Mouse (Mus musculus): ENCODE data around the gene Olfr718-ps1. TPM values are rescaled to one million over a fixed set of nuclear protein-coding genes. Genes with fewer than 3 reads are reported as not detected.

Gene Olfr718-ps1
- polyA plus RNA-seq, 3 experiments from 2014 or later, result 0.12 TPM; not detected in 2

DNA sequence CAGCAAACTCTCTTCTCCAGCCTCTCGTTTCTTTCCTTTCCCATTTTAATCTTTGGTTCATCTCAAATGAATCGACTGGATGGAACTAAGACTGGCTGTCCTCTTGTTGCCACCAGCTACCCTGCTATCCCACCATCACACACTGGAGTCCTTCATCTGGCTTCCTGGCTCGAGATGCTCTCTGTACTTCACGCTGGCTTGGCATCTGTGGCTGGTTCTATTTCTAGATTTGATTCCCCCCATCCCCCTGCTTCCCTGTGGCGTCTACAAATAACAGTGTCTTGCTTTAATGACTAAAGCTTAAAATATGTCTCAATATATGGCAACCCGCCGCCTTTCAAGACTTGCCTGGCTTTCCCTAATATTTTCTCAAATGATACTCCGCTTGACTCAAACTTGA is 19.5 kb downstream of the Olfr718-ps1 start:
- ATAC-seq, result no peak

DNA sequence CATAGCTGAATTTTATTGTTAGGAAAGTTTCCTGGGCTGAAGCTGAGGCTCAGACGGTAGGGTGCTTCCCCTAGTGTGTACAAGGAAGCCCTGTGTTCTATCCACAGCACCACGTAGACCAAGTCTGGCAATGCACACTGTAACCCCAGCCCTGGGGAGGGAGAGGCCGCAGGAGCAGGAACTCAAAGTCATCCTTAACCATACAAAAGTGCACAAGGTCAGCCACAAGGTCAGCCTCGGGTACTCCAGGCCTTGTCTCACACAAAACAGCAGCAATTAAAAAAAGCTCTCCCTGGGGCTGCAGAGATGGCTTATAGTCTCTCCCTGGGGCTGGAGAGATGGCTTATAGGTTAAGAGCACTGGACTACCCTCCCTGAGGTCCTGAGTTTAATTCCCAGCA is 20.5 kb downstream of the Olfr718-ps1 start:
- no peak for ATAC-seq

DNA sequence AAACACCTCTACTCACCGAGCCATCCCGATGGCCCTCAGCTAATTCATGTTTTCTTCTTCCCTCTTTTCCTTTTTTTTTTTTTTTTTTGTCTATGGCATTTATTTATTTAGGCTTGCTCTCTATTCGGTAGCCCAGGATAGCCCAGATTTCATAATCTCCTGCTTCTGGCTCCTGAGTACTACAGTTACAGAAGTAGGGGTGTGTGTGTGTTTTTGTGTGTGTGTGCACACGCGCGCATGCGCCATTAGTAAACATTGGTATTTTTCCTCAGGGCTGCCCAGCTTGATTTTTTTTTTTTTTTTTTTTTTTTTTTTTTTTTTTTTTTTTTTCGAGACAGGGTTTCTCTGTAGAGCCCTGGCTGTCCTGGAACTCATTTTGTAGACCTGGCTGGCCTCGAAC is 21.3 kb downstream of the Olfr718-ps1 start:
- ATAC-seq, result no peak

DNA sequence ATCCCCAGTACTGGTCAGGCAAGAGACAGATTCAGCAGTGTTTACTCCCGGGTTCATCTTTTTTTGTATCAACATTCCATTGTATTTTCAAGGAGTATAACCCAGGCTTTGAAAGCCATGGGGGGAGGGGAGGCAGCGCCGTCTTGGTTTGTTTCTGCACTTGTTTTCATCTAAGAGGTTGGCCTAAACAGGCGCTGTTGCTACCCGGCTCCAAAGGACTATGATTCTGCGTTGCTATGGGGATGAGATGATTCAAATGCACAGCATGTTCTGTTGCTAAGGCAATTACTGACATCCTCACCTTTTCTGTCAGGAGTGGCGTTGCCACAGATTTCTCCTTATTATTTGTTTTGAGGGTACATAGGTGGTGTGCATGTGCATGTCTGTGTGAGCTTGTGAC is 21.8 kb downstream of the Olfr718-ps1 start:
- ATAC-seq, result no peak

DNA sequence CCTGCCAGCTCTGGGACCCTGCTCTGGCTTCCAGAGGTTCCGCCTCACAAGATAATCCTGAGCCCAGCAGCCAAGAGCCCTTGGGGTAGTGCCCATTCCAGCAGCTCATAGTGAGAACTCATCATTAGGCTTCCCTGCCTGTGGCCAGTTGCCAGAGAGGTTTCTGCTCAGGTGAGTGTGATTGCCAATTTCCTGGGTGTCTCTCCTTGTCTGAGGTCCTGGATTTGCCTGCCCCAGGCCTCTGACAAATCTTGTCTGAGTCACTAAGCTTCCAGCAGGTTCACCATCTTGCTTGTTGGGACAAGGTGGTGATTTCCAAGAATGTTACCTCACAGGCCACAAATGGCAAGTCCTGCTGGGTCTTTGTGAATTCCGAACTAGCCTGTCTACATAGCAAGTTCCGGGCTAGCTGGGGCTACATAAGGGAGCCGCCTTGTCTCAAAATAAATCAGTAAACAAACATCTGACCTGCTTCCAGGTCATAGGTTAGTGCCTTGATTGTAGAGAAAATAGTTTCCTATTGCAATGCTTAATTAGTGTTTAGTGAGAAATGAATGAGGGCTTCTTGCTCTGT is 22.5 kb downstream of the Olfr718-ps1 start:
- ATAC-seq, result no peak

DNA sequence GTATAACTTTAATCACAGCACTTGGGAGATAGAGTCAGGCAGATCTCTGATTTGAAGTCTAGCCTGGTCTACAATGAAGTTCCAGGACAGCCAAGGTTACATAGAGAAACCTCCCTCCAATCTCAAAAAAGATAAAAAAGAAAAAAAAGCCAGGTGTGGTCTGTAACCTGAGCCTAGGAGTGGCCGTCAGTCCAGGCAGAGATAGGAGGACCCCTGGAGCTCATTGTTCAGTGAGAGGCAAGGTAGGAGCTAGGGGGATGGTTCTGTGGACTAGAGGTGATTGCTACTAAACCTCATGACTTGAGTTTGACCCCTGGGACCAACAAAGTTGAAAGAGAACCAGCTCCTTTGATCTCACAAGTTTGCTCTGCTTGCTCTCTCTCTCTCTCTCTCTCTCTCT is 24.7 kb downstream of the Olfr718-ps1 start:
- ATAC-seq, result no peak

DNA sequence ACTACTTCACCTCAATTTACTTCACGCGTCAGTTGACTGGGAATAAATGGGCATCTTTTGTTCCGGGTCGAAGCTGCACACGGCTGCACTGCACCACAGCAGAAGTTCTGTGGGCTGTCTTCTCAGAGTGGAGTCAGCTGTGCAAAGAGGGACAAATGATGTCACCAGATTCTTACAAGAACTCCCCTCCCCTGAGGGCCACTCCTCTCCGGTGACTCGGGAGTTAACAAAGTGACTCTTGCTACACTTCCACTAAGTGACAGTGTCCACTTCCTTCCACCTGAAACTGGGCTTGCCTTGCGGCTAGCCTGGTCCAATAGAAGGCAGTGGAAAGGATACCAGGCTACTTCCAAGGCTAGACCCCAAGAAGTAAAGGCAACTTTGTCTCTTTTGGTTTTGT is 25.3 kb downstream of the Olfr718-ps1 start:
- ATAC-seq, result no peak

DNA sequence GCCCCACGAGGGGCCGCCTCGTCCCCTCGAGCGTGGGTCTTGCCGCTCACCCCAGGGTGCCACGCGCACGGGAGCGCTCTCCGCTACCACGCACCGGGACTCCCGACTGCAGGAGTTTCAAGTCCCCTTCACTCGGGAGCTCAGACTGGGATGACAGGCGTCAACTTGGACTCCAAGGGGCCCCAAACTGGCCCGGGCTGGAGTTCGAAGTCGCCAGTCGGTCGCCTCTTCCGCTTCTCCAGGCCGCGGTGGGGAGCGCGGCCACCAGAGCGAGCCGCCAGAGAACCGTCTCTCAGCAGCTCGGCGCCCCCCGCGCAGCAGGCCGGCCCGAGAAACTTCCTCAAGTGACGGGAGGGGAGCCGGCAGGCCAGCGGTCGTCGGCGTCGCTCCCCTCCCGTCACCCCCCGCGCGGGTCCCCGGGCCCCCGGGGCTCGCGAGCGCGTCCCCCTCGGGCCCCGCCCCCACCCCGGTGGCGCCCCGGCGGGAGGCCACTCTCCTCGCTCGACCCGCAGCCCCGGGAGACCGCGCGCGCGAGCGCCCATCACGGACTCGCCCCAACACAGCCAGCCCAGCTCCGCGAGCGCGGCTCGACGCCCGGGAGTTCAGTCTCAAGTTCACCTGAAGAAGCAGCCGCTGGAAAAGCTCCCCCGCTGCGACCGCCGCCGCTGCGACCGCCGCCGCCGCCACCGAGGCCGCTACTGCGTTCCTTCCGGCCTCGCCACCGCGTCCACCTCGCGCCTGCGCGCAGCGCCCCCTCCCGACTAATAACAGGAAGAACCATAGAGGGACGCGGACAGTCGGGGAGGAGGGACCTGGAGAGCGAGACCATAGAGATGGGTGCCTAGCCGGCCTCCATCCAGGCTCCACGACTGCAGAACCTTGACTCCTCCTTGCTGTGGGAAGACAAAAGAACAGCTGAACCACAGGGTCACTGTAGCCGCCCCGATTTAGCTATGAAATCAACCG is 34.8 kb downstream of the Olfr718-ps1 start, which contains the start of gene Rnf216:
TSS of gene Rnf216 (minus strand) at position 714 of the 966 bp plus-strand sequence.
- ATAC-seq, result peak; percentile 98

DNA sequence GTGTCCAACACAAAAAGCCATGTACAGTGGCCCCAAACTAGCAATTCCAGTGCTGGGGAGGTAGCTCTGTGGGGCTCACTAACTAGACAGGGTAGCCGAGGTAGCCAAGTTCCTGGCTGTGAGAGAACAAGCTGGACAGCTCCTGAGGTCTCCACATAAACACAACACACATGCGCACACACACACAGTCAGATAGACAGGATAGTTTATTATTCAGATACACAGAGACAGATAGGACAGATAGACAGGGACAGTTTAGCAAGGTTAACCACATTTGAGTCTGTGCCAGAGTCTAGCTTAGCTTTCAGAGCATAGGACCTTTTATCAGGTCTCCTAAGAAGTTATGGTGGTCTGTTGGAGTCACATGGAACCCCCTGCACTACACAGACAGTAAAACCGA is 40.5 kb downstream of the Olfr718-ps1 start:
- no peak for ATAC-seq

DNA sequence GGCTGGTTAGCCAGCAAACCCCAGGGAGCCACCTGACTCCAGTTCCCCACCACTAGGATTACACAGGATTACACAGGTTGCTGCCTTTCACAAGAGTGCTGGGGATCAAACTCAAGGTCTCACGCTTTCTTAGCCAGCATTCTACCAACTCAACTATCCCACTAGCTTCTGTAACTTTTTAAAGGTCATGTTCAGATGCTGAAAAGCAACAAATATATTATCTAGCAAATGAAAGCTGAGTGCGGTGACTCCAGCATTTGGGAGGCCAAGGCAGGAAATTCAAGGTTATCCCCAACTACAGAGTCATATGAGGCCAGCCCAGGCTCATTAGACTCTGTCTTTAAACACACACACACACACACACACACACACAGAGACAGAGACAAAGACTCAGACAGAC is 44.1 kb downstream of the Olfr718-ps1 start:
- ATAC-seq, result no peak

DNA sequence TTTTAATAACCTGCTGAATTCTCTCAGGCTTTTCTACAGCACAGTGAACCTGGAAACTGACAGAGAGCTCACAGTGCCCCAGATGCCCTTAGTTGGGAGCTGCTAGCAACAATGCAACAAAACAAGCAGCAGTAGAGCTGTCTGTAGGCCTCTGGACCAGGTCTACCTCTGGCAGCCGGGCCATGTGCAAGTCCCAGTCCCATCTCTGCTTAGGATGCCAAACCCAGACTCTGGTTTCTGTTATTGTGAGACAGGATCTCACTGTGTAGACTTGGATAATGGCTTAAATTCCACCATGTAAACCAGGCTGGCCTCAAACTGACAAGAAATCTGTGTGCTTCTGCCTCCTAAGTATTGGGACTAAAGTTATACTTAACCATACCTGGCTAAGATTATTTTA is 45.8 kb downstream of the Olfr718-ps1 start:
- ATAC-seq, result no peak

DNA sequence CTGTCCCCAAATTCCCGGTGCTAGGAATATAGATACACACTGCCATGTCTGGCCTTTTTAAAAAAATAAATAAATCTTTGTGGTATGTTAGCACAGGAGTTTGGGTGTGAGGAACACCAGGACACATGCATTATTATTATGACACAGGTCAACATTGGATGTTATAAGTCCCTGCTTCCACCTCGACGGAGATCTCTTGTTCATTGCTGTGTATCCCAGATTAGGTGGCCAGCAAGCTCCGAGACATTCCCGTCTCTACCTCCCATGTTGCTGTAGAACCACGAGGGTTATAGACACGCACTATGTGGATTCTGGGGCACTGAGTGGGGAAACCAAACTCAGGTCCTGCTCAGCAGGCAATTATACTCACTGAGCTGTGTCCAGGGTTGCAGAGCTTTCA is 52.1 kb downstream of the Olfr718-ps1 start:
- no peak for ATAC-seq

DNA sequence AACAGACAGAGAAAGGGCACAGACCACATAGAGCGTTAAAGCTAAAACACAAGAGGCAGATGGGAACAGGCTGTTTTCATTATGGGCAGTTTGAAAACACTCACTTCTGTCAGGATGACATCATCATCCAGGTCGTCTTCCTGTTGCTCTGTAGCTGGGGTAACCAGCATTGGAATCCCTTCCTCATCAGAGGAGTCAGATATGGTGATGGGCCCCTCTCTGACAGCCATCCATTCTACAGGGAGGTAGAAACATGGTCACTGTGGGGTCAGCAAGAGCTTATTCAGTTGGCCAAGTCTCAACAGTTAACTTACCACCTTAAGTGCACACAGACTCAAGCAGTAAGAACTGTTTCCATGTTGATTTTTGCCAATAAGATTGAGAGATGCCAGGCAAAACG is 54.5 kb downstream of the Olfr718-ps1 start:
- no peak for ATAC-seq

DNA sequence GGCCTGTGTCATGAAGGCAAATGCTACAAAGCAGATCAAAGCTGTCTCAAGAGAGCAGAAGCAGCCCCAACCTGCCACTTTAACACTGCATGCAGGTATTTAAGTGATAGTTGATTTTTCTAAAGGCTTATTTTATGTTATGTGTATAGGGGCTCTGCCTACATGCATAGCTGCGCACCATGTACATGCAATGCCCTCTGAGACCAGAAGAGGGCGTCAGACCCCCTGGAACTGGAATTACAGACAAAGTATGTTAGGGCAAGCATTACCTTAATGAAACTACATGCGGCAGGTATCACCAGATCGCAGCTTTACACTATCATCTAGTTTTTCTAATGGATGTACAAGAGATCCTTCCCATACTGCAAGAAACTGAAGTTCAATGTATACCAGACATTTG is 62.5 kb downstream of the Olfr718-ps1 start:
- no peak for ATAC-seq

Other genes starting within 250 kb of the Olfr718-ps1 start
- gene Actb, start 240.8 kb downstream of the Olfr718-ps1 start, polyA plus RNA-seq (2017; shearing (Covaris generic)), result over 10,000 TPM; 20,020 to 68,742 (median 52,499) TPM
- gene Fscn1, start 187.2 kb downstream of the Olfr718-ps1 start, polyA plus RNA-seq (2017; shearing (Covaris generic)), result 1 to 10 TPM in 1 of 3 experiments, not detected in 2; 1.2 TPM
- gene Rnf216, start 34.6 kb downstream of the Olfr718-ps1 start, polyA plus RNA-seq (2017; shearing (Covaris generic)), result 10 to 100 TPM; 31.4 to 41.7 (median 32.2) TPM
- 10 to 100 TPM in 1 of 3 experiments, 1 to 10 TPM in 2; 7.2 to 11.8 (median 7.7) TPM for gene Rbak, start 33.2 kb upstream of the Olfr718-ps1 start, polyA plus RNA-seq (2017; shearing (Covaris generic))
- gene Spdye4b, start 33.4 kb upstream of the Olfr718-ps1 start, polyA plus RNA-seq (2017; shearing (Covaris generic)), result not detected
- not detected for gene Spdye4a, start 79.3 kb upstream of the Olfr718-ps1 start, polyA plus RNA-seq (2017; shearing (Covaris generic))
- gene Zfp12, start 87.6 kb upstream of the Olfr718-ps1 start, polyA plus RNA-seq (2017; shearing (Covaris generic)), result 1 to 10 TPM; 3.9 to 5.7 (median 4.6) TPM
- gene Zfp316, start 122.4 kb upstream of the Olfr718-ps1 start, polyA plus RNA-seq (2017; shearing (Covaris generic)), result under 1 TPM; 0.16 to 0.40 (median 0.34) TPM
- gene Zfp853, start 146.0 kb upstream of the Olfr718-ps1 start, polyA plus RNA-seq (2017; shearing (Covaris generic)), result not detected
- 1 to 10 TPM; 5.4 to 6.2 (median 5.6) TPM for gene E130309D02Rik, start 167.8 kb upstream of the Olfr718-ps1 start, polyA plus RNA-seq (2017; shearing (Covaris generic))
- gene Zdhhc4, start 181.7 kb upstream of the Olfr718-ps1 start, polyA plus RNA-seq (2017; shearing (Covaris generic)), result 10 to 100 TPM; 52.1 to 67.4 (median 67.2) TPM
- not detected for gene Grid2ip, start 209.8 kb upstream of the Olfr718-ps1 start, polyA plus RNA-seq (2017; shearing (Covaris generic))

All from inflammation-experienced regulatory T-cells, adult 6 months (primary cell).